Mouse (Mus musculus) neutrophil, adult 65 days (primary cell): ENCODE results near the gene P3h1. TPM values are rescaled to one million over a fixed set of nuclear protein-coding genes. Genes with fewer than 3 reads are reported as not detected.

Experiments used
- total RNA-seq: library from RNA; stranded (reverse); gene quantifications from 2 replicates; pipeline ENCODE4 v1.2.4, GENCODE M21; 2023

P3h1 gene
- 1.5 and 4.1 TPM in 2 replicates for total RNA-seq

GRCm38 (mm10) chr4:119232410-119233255 lies at the start of gene P3h1, which contains the start of gene AU022252:
P3h1 (plus strand) TSS chr4:119232915.
AU022252 (minus strand) TSS chr4:119232712.

GRCm38 (mm10) chr4:119189864-119190263 lies 42.9 kb upstream of the P3h1 start, which contains the start of gene Ermap:
Ermap (minus strand) TSS chr4:119190011.

DNA sequence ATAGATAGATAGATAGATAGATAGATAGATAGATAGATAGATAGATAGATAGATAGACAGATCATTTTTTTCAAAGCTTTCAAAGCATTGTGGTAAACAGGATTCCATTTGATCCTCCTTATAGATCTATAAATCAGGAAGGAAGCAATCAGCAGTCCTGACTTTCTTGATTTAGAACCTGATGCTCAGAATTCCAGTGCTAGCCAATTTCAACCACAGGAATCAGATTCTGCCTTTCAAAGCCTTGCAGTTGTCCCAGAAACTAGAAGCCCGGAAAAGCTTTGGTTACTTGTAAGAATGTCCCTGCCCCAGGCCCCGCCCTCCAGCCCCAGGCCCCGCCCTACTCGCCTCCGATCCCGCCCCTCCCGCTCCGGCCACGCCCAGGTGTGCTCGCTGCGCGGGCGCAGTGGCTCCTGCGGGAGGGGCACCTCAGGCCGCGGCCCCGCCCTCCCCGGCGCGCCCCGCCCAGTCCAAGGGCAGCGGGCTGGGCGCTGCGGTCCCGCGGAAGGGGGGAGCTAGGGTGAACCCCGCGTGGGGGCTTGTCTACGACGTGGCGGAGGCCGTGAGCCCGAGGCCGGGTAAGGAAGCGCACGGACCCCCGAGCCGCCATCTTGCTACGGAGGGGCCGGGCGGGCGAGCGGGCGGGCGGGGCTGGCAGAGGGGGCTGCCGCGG lies 37.7 kb upstream of the P3h1 start, which contains the start of gene Svbp:
Gene Svbp, plus strand, starts transcription at position 398 of the 673 bp plus-strand sequence.

DNA sequence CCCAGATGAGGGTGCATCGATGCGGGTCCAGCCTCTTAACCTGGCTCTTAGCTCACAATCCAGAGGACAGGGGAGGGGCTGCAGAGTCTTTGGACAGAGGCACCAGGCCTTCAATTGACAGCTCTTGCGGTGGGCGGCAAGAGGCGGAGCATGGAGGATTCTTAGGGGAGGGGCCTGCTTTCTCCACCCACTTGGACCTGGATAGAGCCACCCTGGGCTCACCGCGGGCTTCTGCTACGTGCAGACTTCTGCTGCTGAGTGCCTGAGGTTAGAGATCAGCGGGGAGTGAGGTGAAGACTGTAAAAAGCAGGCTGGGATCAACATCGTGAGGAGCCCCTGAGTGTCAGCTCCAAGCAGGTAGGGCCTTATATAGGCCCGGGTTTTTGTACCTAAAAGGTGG lies 14.5 kb upstream of the P3h1 start, which contains the start of gene Tmem269:
Gene Tmem269, minus strand, starts transcription at position 49 of the 400 bp plus-strand sequence.

GRCm38 (mm10) chr4:119255351-119255750 lies 22.6 kb downstream of the P3h1 start, which contains the start of gene Cldn19:
Cldn19 (plus strand) TSS chr4:119255414.

GRCm38 (mm10) chr4:119294415-119295133 lies 61.9 kb downstream of the P3h1 start, which contains the start of gene Ybx1:
Ybx1 (minus strand) TSS chr4:119294604.

Other genes with a start within 250 kb of the P3h1 start
- 47.9 and 69.2 TPM in 2 replicates for gene Slc2a1, start 124.2 kb upstream of the P3h1 start, total RNA-seq
- gene Zfp691, start 58.7 kb upstream of the P3h1 start, total RNA-seq = 3.4 and 5.6 TPM in 2 replicates
- gene Ermap, start 42.9 kb upstream of the P3h1 start, total RNA-seq = 3.8 and 7.3 TPM in 2 replicates
- gene Svbp, start 37.6 kb upstream of the P3h1 start, total RNA-seq = 5.2 and 7.2 TPM in 2 replicates
- gene Tmem269, start 14.7 kb upstream of the P3h1 start, total RNA-seq = not detected in 2 replicates
- gene AU022252, start 203 bp upstream of the P3h1 start, total RNA-seq = 2.3 and 4.0 TPM in 2 replicates
- not detected in 2 replicates for gene Cldn19, start 22.5 kb downstream of the P3h1 start, total RNA-seq
- 294 and 313 TPM in 2 replicates for gene Ybx1, start 61.7 kb downstream of the P3h1 start, total RNA-seq
- gene Ppih, start 87.6 kb downstream of the P3h1 start, total RNA-seq = 14.5 and 19.0 TPM in 2 replicates
- gene Ccdc30, start 182.6 kb downstream of the P3h1 start, total RNA-seq = not detected in 2 replicates
- gene Ppcs, start 189.5 kb downstream of the P3h1 start, total RNA-seq = 0.51 and 1.3 TPM in 2 replicates
- not detected in 2 replicates for gene Zmynd12, start 189.9 kb downstream of the P3h1 start, total RNA-seq